Mouse (Mus musculus) G1E-ER4 (cell line): ENCODE results near the gene Csf2ra. TPM values are rescaled to one million over a fixed set of nuclear protein-coding genes. Genes with fewer than 3 reads are reported as not detected.
"Not testable (repeated sequence)": the region's sequence is repeated elsewhere in the genome, so short reads cannot be mapped to it uniquely, and the experiment has no call there.

Experiments
- GATA1 ChIP-seq: IDR thresholded peaks from one replicate; pipeline ENCODE4 v1.8.0; 2012; ENCODE audit warnings: low read length, inconsistent platforms
- polyA plus RNA-seq: library from polyadenylated mRNA; stranded (reverse); fragments of >175 nt; gene quantifications from 2 replicates; pipeline ENCODE4 v1.2.3, GENCODE M21; 2012

The Csf2ra gene
- polyA plus RNA-seq, 1 experiment = 2.5 TPM

- TF ChIP-seq GATA1 = no peak
These were observed 1.8 kb downstream of the Csf2ra start for GRCm38 (mm10) chr19:61226401-61226927.

DNA sequence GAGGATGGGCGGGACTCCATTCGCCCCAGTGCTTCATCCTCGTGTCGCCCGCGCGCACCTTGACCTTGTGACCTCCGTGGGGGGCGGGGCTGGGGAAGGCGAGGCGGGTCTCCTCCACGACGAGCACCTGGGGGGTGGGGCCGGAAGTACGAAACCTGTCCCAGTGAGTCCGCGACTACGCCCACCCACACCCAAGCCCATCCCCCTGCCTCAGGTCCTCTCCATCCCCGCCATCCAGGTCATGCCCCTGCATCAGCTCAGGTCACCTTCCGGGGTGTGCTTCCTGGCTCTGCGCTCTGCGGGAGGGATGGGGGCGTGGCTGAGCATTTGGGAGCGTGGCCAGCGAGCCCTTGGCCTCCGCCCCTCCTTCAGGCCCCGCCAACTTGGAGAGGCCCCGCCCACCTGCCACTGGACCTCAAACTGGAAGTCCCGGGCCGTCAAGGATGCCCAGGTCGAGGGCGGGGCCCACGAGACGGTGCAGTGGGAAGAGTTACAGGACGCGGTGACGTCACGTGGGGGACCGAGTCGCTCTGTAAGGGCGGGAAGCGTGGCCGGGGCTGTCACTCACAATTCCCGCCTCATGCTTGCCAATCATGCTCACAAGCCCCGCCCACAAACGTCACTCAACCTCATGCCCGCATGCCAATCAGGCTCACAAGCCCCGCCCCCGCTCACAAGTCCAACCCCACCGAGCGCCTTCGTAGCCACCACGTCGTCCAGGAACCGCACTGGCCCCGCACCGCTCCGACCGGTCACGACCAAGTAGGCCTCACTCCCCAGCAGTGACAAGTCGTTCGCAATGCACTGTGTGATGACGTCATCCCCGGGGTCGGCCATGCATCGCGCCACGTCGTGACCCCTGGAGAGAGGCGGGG is 2.5 kb downstream of the Csf2ra start:
- no peak for TF ChIP-seq GATA1

DNA sequence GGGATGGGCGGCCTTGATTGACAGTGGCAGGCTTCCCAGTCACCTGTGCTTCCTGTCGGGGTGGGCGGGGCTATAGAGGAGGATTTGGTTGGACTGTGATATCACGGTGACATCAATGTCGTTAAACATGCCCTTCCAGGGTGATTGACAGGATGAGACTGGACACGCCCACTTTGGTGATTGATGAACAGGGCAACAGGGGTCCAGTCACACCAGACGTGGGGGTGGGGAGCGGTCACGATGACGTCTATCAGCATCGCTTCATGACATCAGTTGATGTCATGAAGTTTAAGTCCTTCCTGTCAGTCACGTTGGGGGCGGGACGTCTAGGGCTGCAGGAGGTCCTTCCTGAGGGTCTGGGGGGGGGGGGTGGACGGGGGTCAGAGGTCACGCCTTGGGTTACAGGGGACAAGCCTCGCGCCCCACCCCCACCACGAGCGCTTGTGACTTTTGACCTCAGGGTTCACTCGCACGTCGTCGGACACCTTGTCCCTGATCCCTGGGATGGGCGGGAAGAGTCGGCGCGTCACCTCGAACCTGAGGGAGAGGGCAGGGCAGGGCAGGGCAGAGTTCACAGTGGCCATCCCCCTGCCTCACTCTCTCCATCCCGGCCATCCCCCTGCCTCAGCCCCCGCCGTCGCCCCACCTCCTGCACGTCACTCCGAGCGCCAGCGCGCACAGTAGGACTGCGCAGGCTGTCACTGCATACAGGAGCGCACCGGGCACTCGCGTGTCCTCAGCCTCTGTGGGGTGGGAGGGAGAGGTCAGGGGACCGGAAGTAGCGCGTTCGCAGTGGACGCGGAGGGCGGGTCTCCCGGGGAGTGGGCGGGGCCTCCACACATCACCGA is 3.3 kb downstream of the Csf2ra start:
- no peak for TF ChIP-seq GATA1

GRCm38 (mm10) chr19:61223706-61224328 is 4.4 kb downstream of the Csf2ra start:
- TF ChIP-seq GATA1 = no peak

GRCm38 (mm10) chr19:61207506-61207905 is 20.7 kb downstream of the Csf2ra start:
- TF ChIP-seq GATA1 = peak; percentile 14

GRCm38 (mm10) chr19:61199836-61200235 is 28.4 kb downstream of the Csf2ra start:
- no peak for TF ChIP-seq GATA1

DNA sequence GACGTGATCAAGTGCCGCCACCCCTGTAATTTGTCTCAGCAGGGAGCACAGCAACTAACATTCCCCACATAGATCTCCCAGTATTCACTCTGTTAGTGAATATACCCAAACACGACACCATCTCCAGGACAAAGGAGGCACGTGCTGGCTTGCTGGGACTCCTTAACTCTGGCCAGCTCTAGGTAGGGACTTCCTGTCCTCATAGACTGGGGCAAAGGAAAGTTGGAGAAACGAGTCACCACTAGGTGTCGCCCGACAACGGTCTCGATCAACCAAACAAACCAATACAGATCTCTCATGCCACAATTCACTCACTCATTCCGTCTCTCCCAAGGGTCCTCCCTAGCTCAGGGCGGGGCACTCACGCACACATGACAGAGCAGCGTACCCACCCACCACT is 28.9 kb downstream of the Csf2ra start:
- TF ChIP-seq GATA1 = no peak

DNA sequence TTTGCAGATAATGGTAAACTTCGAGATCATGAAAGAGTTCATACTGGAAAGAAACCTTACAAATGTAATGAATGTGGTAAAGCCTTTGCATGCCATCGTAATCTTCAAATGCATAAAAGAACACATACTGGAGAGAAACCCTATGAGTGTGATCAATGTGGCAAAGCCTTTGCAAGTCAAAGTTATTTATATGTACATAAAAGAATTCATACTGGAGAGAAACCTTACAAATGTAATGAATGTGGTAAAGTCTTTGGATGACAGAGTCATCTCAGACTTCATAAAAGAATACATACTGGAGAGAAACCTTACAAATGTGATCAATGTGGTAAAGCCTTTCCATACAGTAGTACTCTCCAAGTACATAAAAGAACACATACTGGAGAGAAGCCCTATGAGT is 44.6 kb downstream of the Csf2ra start, which contains the start of gene Gm6020:
TSS of gene Gm6020 (plus strand) at position 301 of the 400 bp plus-strand sequence.
- not testable (repeated sequence) for TF ChIP-seq GATA1

DNA sequence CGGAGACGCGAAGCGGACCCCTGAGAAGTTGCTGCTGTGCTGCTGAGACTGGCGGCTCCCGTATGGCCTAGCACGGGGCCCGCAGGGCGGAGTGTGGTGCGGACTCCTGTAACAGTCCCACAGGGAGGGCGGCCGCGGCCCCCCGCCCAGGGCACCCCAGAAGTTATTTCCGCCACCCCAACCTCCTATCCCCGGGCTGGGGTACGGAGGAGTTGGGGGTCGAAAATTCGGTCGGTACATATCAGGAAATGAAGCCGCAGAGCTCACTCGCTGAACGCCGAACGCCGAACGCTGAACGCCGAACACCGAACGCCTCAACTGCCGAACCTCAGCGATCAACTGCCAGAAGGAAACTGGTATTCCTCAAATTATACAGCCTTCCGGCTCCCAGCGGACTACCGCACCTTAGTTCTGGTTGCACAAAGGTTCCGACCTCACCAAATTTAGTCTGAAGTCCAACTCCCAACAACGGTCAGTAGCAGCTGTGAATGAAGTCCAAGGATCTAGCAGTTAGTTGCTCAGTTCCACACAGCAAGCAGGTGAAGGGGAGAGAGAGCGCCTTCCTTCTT is 52.4 kb downstream of the Csf2ra start, which contains the start of gene Gm7102:
TSS of gene Gm7102 (minus strand) at position 554 of the 569 bp plus-strand sequence.
- TF ChIP-seq GATA1 = no peak

Other genes with a start within 250 kb of the Csf2ra start
- 0.14 and 0.16 TPM in 2 replicates for gene Zfp950, start 87.6 kb downstream of the Csf2ra start, polyA plus RNA-seq
- 0.04 and 0.08 TPM in 2 replicates for gene Gm7102, start 52.1 kb downstream of the Csf2ra start, polyA plus RNA-seq
- not detected in 2 replicates for gene Gm6020, start 44.5 kb downstream of the Csf2ra start, polyA plus RNA-seq
- not detected in 2 replicates for gene Gm21060, start 68.6 kb upstream of the Csf2ra start, polyA plus RNA-seq